Mouse (Mus musculus): ENCODE measurements at regions not wholly inside any gene's neighbourhood (a gene's known extent, or its start where the extent isn't known, plus 50 kb on each side); places are given as distances from the start of the nearest gene placed in this dataset.

DNA sequence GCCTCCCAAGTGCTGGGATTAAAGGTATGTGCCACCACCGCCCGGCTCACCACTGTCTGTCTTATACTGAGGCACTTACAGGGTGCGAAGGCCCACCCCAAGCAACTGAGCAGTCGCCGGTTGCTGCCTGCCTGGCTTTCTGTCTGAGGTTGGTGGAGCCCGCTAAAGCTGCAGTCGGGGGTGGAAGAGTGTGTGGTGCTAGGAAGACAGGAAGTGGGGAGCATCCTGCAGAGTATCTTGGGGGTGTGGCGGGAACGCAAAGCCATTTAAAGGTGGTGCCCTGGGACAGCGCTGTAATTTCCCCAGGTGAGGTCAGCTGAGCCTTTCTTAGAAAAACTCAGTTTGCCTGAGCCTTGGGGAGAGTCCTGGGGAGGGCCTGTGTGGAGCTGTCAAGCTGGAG, 89.3 kb downstream of the Gadd45g start:
- DNase-seq, result no peak

DNA sequence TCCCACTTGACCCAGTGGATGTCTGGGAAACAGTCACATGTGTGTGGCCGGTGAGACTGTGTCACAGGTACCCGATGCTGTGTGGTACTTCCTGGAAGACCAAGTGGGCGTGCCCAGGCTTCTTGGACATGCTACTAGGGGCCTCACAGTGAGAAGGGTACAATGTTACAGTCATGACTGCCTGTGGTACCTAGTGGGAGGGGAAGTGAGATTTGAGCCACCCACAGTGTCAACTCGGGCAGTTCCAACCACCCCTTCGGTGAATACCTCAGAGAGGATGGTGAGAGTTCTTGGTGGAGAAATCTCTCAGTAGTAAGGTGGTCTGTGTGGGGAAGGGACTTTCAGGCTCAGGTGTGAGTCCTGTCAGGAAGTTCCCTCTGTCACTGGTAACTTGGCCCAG, 90.0 kb downstream of the Gadd45g start:
- no peak for DNase-seq

DNA sequence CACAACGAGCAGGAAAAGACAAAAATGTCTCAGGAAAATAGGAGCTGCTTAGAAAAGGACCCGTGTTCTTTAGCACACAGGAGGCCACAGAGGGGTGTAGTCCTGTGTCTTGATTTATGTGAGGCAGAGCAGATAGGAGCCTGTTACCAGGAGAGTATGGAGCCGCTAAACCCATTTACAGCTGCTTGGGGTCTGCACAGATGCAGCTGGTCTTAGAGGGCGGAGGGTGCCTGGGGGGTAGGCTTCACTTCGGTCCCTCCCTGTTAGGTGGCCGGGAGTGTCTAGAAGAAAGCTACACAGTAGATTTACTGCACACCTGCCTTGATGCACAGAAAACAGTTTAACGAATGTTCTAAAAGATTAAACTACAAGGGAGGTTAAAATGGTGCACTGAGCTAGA, 91.4 kb downstream of the Gadd45g start:
- DNase-seq, result no peak

DNA sequence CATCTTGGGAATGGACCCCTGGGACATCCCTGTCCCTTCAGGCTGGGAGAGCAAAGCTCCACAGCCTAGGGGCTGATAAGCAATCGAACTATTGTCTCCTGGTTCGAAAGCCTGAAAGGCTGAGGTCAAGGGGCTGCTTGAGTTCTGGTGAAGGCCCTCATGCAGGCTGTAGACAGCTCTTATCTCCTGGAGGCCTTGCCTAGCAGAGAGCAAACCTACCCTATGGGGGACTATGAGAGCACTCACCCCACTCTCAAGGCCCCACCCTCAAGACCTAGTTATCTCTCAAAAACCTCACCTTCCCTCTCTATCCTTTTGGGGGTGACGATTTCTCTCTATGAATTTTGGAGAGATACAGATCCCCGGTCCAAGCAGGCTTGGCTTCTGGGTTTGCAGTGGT, 92.8 kb downstream of the Gadd45g start:
- no peak for DNase-seq

DNA sequence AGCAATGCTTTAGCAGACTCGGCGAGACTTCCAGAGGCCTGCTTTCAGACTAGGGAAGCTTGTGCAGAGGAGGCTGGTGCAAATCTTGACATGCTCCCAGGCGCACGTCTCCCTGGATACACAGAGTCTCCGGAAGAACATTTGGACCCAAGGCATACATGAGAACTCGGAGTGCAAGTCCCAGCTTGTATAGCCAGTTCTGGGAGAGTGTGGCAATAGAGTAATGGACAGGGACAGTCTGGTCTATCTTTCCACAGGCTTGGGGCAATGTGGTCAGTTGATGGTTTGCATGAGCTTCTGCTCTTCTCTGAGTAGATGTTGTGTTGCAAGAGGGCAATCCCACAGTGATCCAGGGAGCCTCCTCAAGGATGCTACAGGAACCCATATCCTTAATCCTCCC, 93.2 kb downstream of the Gadd45g start:
- DNase-seq, result no peak

DNA sequence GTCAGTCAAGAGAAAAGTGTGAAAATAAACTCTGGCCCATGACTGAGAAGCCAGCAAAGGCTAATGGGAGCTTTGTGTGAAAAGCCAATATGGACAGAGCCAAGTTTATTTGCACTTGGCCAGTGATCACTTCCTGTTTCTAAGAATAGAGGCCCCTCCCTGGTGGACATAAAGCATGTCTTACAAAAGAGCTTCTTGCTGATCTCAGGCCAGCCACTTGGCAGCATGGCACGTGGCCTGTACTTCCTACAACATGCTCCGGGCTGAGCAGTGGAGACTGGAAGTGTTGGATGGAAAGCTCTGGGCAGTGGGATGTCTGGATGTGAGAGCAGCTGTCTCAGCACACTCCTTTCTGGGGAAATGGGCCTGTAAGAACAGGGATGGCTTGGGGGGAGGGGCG, 99.7 kb downstream of the Gadd45g start:
- DNase-seq, result peak; percentile 57

DNA sequence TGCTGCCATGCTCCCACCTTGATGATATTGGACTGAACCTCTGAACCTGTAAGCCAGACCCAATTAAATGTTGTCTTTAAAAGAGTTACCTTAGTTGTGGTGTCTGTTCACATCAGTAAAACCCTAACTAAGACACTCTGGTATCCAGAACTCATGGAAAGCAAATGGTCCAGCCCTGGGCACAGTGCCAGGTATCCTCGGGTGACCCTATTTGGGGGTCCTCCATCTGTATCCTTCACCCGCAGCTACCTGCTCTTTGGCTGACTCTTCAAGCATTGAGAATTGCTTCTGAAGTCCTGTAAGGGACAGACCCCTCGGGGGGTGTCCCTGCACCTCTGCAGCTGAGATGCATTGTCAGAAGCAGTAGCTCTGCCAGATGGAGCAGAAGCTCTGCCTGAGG, 102.4 kb downstream of the Gadd45g start:
- DNase-seq, result no peak

DNA sequence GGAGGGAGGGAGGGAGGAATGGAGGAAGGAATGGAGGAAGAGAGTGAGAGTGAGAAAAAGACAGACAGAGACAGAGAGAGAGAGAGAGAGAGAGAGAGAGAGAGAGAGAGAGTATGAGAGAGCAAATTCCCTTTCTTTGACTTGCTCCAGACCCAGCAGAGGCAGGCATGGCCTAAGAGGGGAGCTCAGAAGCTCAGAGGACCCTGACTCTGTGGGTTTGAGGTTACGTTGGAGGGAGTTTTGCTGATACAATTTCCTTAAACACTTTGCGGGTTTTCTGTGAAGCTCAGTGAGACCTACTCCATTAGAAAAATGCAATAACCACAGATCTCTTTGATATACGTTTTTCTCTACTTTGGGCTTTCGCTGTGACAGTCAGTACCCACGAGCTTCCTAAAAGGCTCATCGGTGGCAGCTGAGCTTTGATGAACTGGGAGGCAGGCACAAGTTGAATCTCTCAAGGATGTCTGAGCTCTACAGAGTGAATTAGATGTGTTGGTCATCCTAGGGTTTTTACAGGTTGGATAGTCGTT, 105.1 kb downstream of the Gadd45g start:
- DNase-seq, result no peak

DNA sequence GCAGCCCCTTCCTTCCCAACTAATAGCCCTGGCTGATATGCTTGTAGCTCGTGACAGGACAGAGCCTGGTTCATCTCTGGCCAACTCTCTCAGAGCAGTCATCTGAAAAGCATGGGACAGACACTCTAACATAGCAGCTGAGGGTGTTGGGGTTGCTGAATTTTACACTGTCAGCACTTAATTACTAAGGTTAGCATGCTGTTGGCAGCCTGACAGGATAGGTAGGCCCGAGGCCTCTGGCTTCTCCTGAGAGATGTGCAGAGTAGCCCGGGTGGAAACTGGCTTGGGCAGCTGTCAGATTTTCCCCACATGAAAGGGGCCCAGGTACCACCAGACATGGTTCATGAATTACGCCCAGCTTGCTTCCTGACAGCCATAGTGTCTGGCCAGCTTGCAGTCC, 106.6 kb downstream of the Gadd45g start:
- no peak for DNase-seq

DNA sequence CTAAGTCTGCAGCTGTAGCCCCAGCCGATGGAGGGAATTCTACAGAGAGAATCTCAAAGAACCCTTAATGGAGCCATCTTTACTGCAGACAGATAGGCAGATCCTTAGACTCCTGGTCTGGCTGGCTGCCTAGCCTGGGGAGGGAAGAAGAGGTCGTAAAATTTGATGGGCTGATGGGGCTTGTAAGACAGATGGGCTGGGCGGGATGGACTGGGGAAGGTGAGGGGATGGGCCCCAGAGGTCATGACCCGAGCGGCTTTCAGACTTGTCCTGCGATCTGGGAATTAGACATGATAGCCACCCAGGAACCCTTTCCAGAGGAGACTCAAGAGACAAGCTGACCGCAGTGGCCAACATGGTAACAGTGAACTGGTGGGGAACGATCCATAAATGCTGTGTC, 107.1 kb downstream of the Gadd45g start:
- no peak for DNase-seq

DNA sequence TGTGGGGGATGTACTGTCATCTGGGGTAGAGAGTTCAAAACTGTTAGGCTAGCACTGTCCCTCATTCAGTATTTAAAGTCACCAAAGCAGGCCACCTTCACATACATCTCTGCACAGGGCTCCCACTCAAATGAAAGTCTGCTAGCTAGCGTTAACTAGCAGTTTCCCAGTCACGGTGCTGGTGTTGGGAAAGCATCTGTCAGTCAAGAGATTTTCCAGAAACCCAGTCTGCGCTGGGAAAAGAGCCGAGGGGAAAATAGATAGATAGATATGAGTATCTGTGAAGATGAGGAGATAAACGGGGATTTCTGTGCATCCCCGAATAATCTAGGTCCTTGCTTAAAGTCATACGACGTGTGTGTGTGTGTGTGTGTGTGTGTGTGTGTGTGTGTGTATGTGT, 110.6 kb downstream of the Gadd45g start:
- DNase-seq, result no peak

DNA sequence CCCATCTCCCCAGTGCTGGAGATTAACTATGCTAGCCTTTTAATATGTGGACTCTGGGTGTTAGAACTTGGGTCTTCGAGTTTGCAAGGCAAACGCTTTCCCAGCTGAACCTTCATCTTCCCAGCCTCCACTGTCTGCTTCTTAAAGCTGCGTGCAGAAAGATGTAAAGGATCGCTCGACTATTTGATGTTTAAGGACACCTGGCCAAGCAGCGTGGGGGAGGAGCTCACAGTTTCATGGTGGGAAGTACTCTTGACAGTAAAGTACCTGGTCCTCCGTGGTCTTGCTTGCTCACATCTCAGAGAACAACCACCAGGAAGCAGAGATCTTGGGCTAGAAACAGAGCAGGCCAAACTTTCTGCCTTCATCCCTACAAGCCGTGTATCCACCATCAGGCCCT, 113.1 kb downstream of the Gadd45g start:
- no peak for DNase-seq

DNA sequence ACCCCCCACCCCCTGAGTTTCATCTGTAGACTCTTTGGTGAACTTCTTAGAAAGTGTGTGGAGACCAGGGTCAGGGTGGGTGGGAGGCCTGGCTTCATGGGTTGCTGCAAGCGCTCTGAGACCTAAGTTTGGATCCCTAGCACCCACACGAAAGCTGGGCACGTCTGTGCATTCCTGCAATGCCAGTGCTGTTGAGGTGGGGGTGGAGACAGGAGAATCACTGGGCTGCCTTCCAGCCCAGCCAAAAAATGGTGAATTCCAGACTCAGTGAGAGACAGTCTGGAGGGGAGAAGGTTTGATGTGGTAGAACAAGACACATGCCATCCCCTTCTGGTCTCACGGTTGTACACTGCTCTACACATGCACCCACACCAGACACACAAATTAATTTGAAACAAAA, 113.8 kb downstream of the Gadd45g start:
- DNase-seq, result peak; percentile 68

DNA sequence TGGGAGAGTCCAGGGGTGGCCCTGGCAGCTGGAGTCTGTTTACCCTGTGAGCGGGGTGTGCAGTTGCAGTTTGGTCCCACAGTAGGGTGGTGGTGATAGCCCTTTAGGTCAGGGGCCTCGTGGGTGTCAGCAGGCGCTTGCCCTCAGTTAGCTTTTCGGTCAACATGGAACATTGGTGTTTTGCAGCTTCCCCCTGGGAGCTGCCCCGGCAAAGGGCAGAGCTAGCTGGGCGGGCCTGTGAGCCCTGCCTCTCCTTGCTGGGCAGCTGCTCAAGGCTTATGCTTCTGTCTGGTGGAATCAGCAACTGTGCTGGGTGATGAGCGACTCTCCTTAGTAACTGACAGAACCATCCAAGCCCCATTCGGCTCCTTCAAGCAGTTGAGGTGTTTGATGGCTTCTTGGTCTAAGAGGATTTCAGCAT, 115.7 kb downstream of the Gadd45g start:
- no peak for DNase-seq

DNA sequence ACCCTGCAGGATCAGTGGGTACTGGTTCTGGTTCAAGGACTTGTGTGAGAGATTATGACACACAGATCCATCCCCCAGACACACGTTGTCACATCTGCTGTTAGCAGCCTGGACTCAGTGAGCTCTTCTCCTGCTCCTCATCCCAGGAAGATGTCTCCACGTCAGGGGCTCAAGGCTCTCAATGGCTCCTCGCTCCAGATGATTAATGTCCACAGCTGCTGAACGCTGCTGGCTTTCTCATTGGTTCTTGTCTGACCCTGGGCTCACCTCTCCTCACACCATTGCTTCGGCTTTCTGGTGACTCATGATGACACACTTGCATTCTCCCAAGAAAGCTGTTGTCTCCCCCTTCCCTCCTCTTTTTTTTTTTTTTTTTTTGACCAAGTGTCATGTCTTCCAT, 116.2 kb downstream of the Gadd45g start:
- no peak for DNase-seq

DNA sequence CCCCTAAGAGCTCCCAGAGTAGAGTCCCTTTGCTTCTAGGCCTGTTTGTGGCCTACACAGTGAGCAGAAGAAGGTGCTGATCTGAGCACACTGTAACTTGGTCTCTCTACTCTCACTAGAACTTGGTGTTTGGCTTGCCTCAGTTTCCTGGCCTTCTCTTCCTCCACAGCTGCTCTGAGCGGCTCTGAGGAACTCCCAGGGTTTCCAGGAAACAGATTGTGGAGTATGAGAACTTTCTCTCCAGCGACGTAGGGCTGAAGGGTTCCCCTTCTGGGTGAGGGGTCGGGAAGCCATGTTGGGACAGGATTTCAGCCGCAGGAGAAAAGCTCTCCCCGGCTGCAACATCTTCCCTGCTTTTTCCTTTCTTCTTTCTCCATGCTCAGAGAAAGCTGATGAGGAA, 117.5 kb downstream of the Gadd45g start:
- DNase-seq, result no peak

DNA sequence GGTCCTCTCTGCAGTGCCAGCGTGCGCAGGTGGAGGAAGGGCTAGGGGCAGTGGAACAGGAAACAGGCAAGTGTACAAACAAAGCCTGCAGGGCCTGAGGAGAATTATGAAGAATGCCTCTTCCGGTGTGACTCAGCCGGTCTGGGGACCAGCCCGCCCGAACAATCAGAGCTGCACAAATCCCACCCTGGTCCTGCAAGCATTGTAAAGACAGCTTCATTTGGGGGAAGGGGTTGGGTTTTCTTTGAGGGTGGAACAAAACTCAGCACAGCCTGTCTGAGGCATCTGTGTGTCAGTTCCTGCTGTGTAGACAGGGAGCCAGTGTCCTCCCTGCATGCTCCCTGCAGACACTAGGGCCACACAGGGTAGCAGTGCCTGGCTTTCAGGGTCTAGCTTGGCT, 117.9 kb downstream of the Gadd45g start:
- DNase-seq, result no peak

DNA sequence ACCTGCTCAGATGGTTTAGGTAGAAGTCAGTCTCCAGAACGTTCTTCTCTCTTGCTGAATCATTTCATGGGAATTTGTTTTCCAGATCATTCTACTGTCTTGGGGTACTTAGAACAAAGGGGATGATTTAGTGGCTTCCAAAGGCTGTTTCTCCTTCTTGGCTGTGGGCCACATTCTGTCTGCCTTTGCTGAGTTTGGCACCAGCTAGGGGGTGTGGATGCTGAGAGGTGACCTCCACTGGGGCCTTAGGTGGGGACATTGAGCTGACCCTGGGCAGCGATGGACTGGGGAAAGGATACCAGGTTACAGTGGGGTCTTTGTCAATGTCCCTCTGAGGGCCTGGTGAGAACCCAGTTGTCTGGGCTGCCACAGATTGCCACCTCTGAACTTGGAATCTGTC, 118.4 kb downstream of the Gadd45g start:
- DNase-seq, result no peak

DNA sequence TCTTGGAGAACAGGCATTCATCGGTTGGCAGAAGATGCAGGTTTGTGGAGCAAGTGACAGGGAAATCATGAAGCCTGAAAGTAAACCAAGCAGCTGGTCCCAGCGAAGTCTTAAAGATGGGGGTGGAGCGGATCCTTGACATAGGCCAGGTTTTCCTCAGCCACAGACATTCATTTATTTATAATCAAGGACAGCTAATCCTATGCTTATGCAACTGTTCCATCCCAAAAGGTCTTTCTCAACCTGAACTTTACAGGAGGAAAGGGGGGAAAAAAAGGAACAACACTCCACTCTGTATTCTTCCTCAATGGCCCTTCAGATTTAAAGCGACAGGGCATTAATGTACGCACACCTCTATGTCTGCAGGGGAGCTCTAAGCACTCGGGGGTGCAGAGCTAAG, 121.6 kb downstream of the Gadd45g start:
- no peak for DNase-seq

DNA sequence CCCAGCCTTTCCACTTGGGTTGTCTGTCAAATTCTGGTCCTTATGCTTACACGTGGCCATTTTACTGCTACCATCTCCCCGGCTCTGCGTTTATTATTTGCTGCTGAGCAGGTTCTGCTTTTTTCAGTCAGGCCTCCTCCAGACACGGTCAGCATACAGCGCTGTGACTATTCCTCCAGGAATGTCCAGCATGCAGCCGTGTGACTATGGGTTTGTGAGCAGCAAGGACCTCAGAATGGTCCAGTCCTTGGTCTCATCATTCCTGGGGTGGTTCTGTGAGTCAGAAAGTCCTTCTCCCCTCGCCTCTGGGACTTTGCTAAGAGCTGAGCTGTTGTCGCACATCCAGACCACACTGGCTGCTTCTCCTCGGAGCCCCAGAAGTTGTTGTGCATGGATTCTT, 122.3 kb downstream of the Gadd45g start:
- DNase-seq, result no peak

DNA sequence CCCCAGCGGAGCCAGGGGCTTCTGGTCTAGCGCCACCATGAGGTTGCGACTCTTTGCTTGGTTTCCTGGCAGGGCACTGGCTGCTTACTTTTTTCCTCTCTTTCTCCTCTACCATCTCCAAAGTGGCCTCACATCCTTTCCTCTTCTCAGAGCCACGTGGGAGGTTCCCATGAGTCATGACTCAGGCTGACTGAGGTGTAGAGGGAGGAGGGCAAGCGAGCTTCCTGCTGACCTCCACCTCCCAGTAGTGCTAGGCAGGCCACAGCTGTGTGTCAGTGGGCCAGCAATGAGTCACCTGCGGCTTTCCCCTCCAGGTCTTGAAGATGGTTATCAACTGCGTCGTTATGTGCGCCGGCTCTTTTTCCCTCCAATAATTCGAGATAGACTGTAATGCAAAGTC, 123.6 kb downstream of the Gadd45g start:
- DNase-seq, result no peak

DNA sequence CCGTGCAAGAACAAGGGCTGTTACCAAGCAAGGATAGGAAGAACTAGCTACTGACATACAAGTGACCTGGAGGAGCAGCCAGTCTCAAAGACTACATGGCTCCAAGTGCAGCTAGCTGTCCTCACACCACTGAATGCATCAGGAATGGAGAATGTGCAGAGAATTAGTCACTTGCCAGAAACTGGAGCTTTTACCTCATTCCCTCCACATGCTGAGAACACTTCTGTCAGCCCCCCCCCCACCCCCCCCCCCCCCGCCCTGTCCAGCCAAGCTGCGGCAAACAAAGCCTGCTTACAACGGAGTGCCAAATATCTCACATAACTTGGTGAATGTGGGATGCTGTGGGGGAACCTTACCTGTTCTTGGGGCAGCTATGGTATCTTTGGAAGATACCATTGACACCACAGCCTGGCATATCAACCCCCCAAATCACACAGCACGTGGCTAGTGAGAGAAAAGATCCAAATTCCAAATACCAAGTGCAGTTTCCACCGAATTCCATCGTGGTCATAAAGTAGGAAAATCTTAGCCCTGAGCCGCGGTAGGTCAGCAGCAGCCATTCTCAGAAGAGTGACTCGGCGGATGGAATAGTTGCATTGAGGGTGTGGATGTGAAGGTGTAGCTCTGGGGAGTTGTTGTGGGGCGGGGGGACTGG, 126.3 kb downstream of the Gadd45g start:
- no peak for DNase-seq

DNA sequence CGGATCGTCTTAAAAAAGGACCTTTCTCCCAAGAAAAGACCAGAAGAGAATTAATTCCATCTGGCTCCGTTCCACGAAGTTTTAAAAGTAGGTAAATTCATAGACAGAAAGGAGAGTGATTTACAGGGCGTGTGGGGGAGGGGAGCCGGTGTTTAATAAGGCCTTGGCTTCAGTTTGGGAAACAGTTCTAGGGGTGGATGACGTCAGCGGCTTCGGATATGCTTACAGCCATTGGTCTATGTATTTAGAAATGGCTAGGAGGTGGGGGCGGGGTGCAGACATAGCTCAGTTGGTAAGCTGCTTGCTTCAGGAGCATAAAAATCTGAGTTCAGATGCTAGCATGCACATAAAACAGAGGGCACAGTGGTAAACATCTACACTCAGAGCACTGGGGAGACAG, 127.0 kb downstream of the Gadd45g start:
- DNase-seq, result no peak

DNA sequence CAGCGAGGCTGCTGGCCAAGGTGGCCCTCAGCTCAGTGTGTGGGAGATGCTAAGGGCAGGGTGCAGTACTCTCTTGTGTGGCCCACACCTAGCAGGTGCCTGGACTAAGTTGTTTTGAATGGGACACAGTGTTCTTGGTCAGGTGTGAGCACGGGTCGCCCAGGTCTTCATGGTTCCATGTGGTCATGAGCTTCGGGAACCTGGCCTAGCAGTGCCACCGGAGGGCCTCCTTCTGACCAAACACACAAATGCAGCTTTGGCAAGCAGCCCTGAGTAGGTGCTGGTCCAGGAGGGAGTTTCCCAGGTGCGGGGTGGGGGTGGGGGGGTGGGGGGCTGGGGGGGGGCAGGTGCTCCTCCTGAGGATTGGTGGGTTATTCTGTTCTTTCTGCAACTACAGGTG, 127.6 kb downstream of the Gadd45g start:
- no peak for DNase-seq

DNA sequence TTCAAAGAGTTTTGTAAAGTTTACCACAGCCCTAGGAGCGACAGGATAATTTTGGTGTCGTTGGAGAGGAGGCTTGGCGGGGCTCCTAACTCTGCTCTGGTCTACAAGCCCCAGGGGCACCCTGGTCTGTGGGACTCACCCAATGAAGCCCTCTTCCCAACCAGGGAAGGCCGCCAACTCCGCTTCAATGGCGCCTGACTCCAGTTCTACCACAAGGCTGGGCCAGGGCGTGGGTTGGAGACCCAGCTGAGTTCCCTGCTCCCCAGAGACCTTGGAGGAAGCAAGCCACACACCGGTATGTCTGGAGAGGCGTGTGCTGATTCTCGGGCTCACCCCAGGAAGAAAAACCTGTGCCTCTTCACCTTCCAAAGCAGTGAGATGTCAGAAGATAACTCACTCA, 128.9 kb downstream of the Gadd45g start:
- no peak for DNase-seq
